Mouse (Mus musculus) heart, postnatal 0 days (tissue): Measurements from ENCODE around the gene Olfr429.

Source experiments
- CTCF ChIP-seq: IDR thresholded peaks from 2 replicates; pipeline ENCODE4 v1.5.1; 2016; ENCODE audit warnings: antibody characterized with exemption, control low read depth, low read depth
- EP300 ChIP-seq: IDR thresholded peaks from 2 replicates; pipeline ENCODE4 v1.6.1; 2016; ENCODE audit warnings: antibody characterized with exemption, low read depth

GRCm38 (mm10) chr1:174035841-174036240 lies 48.3 kb upstream of the Olfr429 start:
- TF ChIP-seq EP300, result no peak
- TF ChIP-seq CTCF, result no peak
